Mouse (Mus musculus) heart, embryonic 12.5 days (tissue): Measurements from ENCODE around the gene Grik4. TPM values are rescaled to one million over a fixed set of nuclear protein-coding genes. Genes with fewer than 3 reads are reported as not detected.

Experiments
- ATAC-seq: fragments of 200-750 bp; cut with Nextera tagmentation; 2 replicates; pipeline ENCODE4 v1.8.0; 2017; ENCODE audit warnings: moderate TSS enrichment, moderate library complexity; ENCODE audit not compliant: insufficient number of reproducible peaks, low FRiP score
- H3K27ac ChIP-seq: fragments of 300-500 bp; sonication (generic); 2 replicates; pipeline ENCODE4 v1.5.1; 2016; ENCODE audit warnings: mild to moderate bottlenecking, moderate library complexity; ENCODE audit not compliant: poor library complexity, severe bottlenecking
- H3K27me3 ChIP-seq: fragments of 300-500 bp; sonication (generic); replicated peaks from 2 replicates; pipeline ENCODE4 v1.6.1; 2016; ENCODE audit warnings: mild to moderate bottlenecking, moderate library complexity
- H3K36me3 ChIP-seq: fragments of 300-500 bp; sonication (generic); 2 replicates; pipeline ENCODE4 v1.6.1; 2016; ENCODE audit warnings: mild to moderate bottlenecking, moderate library complexity
- H3K4me1 ChIP-seq: fragments of 300-500 bp; sonication (generic); replicated peaks from 2 replicates; pipeline ENCODE4 v1.6.1; 2016; ENCODE audit warnings: mild to moderate bottlenecking
- H3K4me2 ChIP-seq: fragments of 300-500 bp; sonication (generic); 2 replicates; pipeline ENCODE4 v1.6.1; 2016; ENCODE audit warnings: mild to moderate bottlenecking, moderate library complexity
- H3K4me3 ChIP-seq: fragments of 300-500 bp; sonication (generic); 2 replicates; pipeline ENCODE4 v1.5.1; 2016; ENCODE audit warnings: mild to moderate bottlenecking
- H3K9ac ChIP-seq: fragments of 300-500 bp; sonication (generic); 2 replicates; pipeline ENCODE4 v1.6.1; 2016; ENCODE audit warnings: mild to moderate bottlenecking, moderate library complexity
- H3K9me3 ChIP-seq: fragments of 300-500 bp; sonication (generic); replicated peaks from 2 replicates; pipeline ENCODE4 v1.6.1; 2016; ENCODE audit warnings: mild to moderate bottlenecking, moderate library complexity
- WGBS: fragments of 180-500 bp; shearing (Covaris S2); methylation state at CpG from one replicate; pipeline ENCODE4 v1.1.7; 2016; 5-methylcytosine and 5-hydroxymethylcytosine counted together
- polyA plus RNA-seq: library from polyadenylated mRNA; unstranded; fragments of >200 nt; fragmentation: Nextera tagmentation; extraction: Ambion mirVana; gene quantifications from 2 replicates; pipeline ENCODE4 v1.2.1, GENCODE M21; 2016

Grik4 gene
- polyA plus RNA-seq, 1 experiment from 2014 or later = 0.42 TPM

DNA sequence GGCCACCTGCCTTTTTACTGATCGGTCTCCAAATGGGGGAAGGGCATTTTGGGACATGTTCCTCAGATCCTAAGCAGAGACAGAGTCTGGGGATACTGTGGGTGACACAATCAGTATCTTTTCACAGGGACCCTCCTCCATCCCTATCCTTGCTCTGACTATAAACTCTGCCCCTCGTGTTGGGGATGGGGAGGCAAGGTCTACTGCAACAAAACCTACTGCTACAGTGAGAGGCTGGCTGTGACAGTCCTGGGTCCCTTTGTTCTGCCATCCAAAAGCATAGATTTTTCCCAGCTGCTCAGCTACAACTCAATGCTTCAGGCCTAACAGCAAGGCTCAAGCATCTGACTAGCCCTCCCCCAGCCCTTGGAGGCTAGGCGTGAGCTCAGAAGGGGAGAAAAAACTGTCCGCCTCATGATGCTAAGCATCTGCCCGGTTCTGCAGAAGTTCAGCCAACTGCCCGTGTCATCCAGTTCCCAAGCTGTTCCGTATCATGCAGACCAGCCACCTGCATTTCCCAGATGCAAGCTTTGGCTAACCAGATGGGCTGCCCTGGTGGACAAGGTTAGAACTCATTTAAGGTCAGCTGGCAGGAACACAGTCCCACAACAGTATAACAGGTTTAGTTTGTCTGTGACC, 207.5 kb downstream of the Grik4 start:
- H3K4me3 ChIP-seq = no peak overlapping the region
- H3K4me2 ChIP-seq = no peak overlapping the region
- H3K27me3 ChIP-seq = no peaks in the 10 kb centered on the region
- H3K4me1 ChIP-seq = peaks cover 5% of the 10 kb centered on the region; the same call in 1 of the 2 replicates
- no peak overlapping the region for H3K27ac ChIP-seq
- ATAC-seq = no peak
- 64% methylated on average over 7 of the region's 7 CpGs for WGBS
- no peaks in the 10 kb centered on the region for H3K36me3 ChIP-seq
- H3K9ac ChIP-seq = no peak overlapping the region
- H3K9me3 ChIP-seq = no peaks in the 10 kb centered on the region

GRCm38 (mm10) chr9:42735086-42735485, 209.2 kb downstream of the Grik4 start:
- no peaks in the 10 kb centered on the region for H3K27me3 ChIP-seq
- peaks cover 12% of the 10 kb centered on the region for H3K4me1 ChIP-seq
- ATAC-seq = no peak
- no peak overlapping the region for H3K27ac ChIP-seq
- H3K4me2 ChIP-seq = no peak overlapping the region
- 68% methylated on average over 5 of the region's 5 CpGs for WGBS
- H3K9ac ChIP-seq = no peak overlapping the region
- no peak overlapping the region for H3K4me3 ChIP-seq
- no peaks in the 10 kb centered on the region for H3K9me3 ChIP-seq
- no peaks in the 10 kb centered on the region for H3K36me3 ChIP-seq

- Histone ChIP-seq H3K4me2 (no peak overlapping the region), H3K9me3 (no peaks in the 10 kb centered on the region), H3K4me1 (peaks cover 12% of the 10 kb centered on the region), H3K4me3 (no peak overlapping the region), H3K9ac (no peak overlapping the region), H3K36me3 (no peaks in the 10 kb centered on the region), H3K27me3 (no peaks in the 10 kb centered on the region), H3K27ac (no peak overlapping the region)
- whole genome bisulfite sequencing = 72% methylated on average over 9 of the region's 9 CpGs
- no peak for ATAC-seq
These were observed 211.5 kb downstream of the Grik4 start for GRCm38 (mm10) chr9:42732731-42733318.

DNA sequence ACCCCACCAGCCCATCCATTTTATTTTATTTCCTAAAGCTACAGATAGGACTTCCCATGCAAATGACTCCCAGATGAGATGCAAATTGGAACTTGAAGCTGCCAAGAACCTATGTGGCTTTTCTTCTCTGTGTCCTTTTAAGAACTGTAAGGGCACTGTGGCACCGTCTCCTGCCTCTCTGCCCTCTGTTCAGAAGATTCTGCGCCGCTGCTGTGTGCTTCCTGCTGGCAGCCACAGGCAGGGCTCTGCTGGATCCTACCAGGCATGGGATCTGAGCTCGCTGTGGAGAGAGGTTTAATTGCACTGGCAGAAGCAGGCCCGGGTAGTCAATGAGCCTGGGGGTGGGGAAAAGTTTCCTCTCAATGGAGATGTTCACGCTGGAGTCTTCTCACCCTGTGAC, 215.8 kb downstream of the Grik4 start:
- H3K36me3 ChIP-seq = no peaks in the 10 kb centered on the region
- H3K4me2 ChIP-seq = no peak overlapping the region
- no peak overlapping the region for H3K4me3 ChIP-seq
- peaks cover 11% of the 10 kb centered on the region for H3K4me1 ChIP-seq
- 53% methylated on average over 6 of the region's 6 CpGs for WGBS
- no peaks in the 10 kb centered on the region for H3K9me3 ChIP-seq
- H3K27ac ChIP-seq = no peak overlapping the region
- ATAC-seq = no peak
- no peak overlapping the region for H3K9ac ChIP-seq
- no peaks in the 10 kb centered on the region for H3K27me3 ChIP-seq

- no peak for ATAC-seq
- WGBS = 85% methylated on average over 6 of the region's 6 CpGs
These were observed 216.6 kb downstream of the Grik4 start for GRCm38 (mm10) chr9:42727661-42728060.

GRCm38 (mm10) chr9:42727186-42727585, 217.1 kb downstream of the Grik4 start:
- Histone ChIP-seq H3K27me3 (peaks cover 4% of the 10 kb centered on the region; the same call in 1 of the 2 replicates), H3K9me3 (no peaks in the 10 kb centered on the region), H3K4me2 (no peak overlapping the region), H3K36me3 (no peaks in the 10 kb centered on the region), H3K27ac (no peak overlapping the region), H3K4me3 (no peak overlapping the region), H3K9ac (no peak overlapping the region), H3K4me1 (peaks cover 7% of the 10 kb centered on the region)
- 0 out of 2 replicates have a peak, but pooled peaks have one; percentile 15 for ATAC-seq
- WGBS = 75% methylated on average over 5 of the region's 5 CpGs

More at GRCm38 (mm10) chr9:42727661-42728060, 216.6 kb downstream of the Grik4 start:
- Histone ChIP-seq H3K4me1 (peaks cover 7% of the 10 kb centered on the region), H3K4me3 (no peak overlapping the region), H3K36me3 (no peaks in the 10 kb centered on the region), H3K4me2 (no peak overlapping the region), H3K9ac (no peak overlapping the region), H3K9me3 (no peaks in the 10 kb centered on the region), H3K27ac (no peak overlapping the region), H3K27me3 (peaks cover 4% of the 10 kb centered on the region; the same call in 1 of the 2 replicates)

DNA sequence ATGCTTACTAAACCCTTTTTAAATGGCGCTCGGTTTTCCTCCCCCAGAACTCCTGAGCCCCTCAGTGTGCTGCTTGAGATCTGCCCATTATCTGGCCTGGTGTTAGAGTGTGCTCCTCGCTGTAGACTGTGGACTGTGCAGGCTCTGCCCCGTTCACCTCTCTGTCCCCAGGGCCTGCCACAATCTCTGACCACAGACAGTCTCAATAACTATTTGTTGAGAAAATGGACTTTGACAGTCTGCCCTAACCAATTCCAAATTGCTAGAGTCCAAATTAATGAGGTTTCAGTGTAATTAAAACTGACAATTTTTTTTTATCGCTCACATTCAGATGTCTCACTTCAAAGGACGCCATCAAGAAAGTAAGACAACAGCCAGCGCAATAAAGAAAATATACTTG, 220.2 kb downstream of the Grik4 start:
- H3K4me3 ChIP-seq = no peak overlapping the region
- no peaks in the 10 kb centered on the region; the same call in 1 of the 2 replicates for H3K4me1 ChIP-seq
- no peak overlapping the region for H3K4me2 ChIP-seq
- no peak overlapping the region for H3K27ac ChIP-seq
- no peak for ATAC-seq
- H3K9ac ChIP-seq = no peak overlapping the region
- peaks cover 4% of the 10 kb centered on the region for H3K27me3 ChIP-seq
- H3K36me3 ChIP-seq = no peaks in the 10 kb centered on the region
- 65% methylated on average over 7 of the region's 7 CpGs for WGBS
- no peaks in the 10 kb centered on the region for H3K9me3 ChIP-seq

DNA sequence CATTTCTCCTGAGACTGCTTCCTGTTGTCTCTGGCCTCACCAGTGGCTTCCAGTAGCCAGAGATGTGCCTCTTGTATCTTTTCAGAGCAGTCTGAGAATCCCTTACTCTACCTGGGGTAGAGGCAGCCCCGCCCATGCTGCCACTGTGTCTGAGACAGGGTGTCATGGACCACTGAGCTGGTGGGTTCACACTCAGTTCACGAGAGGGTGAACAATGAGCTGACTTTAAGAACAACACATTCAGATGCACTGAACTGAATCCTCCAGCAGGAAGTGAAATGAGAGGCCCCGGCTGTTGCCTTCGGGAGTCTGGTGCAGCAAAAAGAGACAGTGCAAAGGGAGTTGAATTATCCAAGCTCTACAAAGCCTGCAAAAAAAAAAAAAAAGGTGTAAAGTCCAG, 221.8 kb downstream of the Grik4 start:
- WGBS = 59% methylated on average over 4 of the region's 4 CpGs
- Histone ChIP-seq H3K4me3 (no peak overlapping the region), H3K36me3 (no peaks in the 10 kb centered on the region), H3K27ac (no peak overlapping the region), H3K4me1 (no peaks in the 10 kb centered on the region; the same call in 1 of the 2 replicates), H3K4me2 (no peak overlapping the region), H3K27me3 (peaks cover 4% of the 10 kb centered on the region), H3K9me3 (no peaks in the 10 kb centered on the region), H3K9ac (no peak overlapping the region)
- ATAC-seq = no peak

DNA sequence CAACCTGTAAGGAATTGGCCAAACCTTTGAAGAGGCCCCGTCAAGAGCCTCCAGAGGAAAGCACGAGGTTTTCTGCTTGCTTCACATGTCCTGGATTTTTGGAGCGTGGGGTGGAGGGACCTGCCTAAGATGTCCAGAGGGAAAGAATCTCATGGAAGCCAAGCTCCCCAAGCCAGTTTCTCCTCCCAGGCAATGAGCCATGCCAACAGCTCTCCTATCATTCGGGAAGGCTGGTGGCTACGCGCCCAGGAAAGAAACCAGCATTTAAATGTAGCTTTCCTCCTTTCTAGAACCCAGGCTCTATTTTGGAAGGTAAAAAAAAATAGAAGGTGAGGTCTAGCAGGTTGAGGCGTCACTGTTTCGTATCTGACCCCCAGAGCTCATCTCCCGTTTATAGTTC, 222.6 kb downstream of the Grik4 start:
- H3K9ac ChIP-seq = no peak overlapping the region
- WGBS = 86% methylated on average over 9 of the region's 9 CpGs
- H3K9me3 ChIP-seq = no peaks in the 10 kb centered on the region
- no peak overlapping the region for H3K4me3 ChIP-seq
- no peak overlapping the region for H3K4me2 ChIP-seq
- peaks cover 4% of the 10 kb centered on the region for H3K27me3 ChIP-seq
- H3K4me1 ChIP-seq = no peaks in the 10 kb centered on the region; the same call in 1 of the 2 replicates
- H3K36me3 ChIP-seq = no peaks in the 10 kb centered on the region
- ATAC-seq = no peak
- no peak overlapping the region for H3K27ac ChIP-seq

- H3K4me3 ChIP-seq = no peak overlapping the region
- H3K27ac ChIP-seq = no peak overlapping the region
- H3K4me2 ChIP-seq = no peak overlapping the region
- H3K9ac ChIP-seq = no peak overlapping the region
- no peaks in the 10 kb centered on the region for H3K36me3 ChIP-seq
- no peaks in the 10 kb centered on the region; the same call in 1 of the 2 replicates for H3K4me1 ChIP-seq
- 87% methylated on average over 4 of the region's 4 CpGs for WGBS
- H3K9me3 ChIP-seq = no peaks in the 10 kb centered on the region
- peaks cover 4% of the 10 kb centered on the region for H3K27me3 ChIP-seq
- no peak for ATAC-seq
These were observed 223.1 kb downstream of the Grik4 start for GRCm38 (mm10) chr9:42721146-42721545.

GRCm38 (mm10) chr9:42713912-42714311, 230.4 kb downstream of the Grik4 start:
- H3K27ac ChIP-seq = no peak overlapping the region
- H3K36me3 ChIP-seq = no peaks in the 10 kb centered on the region
- no peak overlapping the region for H3K4me2 ChIP-seq
- ATAC-seq = no peak
- no peak overlapping the region for H3K4me3 ChIP-seq
- H3K9ac ChIP-seq = no peak overlapping the region
- no peaks in the 10 kb centered on the region for H3K9me3 ChIP-seq
- 77% methylated on average over 8 of the region's 8 CpGs for WGBS
- no peaks in the 10 kb centered on the region for H3K27me3 ChIP-seq
- H3K4me1 ChIP-seq = no peaks in the 10 kb centered on the region
